Mouse (Mus musculus): ENCODE measurements around the gene Pole4. TPM values are rescaled to one million over a fixed set of nuclear protein-coding genes. Genes with fewer than 3 reads are reported as not detected.

Pole4 gene
- polyA plus RNA-seq, 1 experiment from 2014 or later: 41.3 TPM

DNA sequence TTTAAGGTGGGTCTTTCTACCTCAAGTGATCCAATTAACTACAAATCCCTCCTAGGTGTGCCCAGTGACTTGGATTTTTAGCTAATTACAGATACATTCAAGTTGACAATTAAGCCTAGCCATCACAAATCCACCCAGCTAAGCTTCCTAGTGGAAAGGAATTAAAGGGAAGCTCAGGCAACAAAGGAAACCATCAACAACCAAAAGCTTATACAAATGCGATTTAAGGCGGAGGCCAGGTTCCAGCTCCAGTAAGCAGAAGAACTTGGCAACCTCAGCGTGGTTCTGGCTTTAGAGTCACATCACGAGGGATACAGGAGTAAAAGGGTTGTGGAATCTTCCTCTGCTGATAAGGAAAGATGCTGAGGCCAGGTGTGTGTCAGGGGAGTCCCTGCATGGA, 92.0 kb downstream of the Pole4 start:
- Histone ChIP-seq H3K27ac (ENCODE audit: low read length) (no peak overlapping the region), H3K27me3 (ENCODE audit: control insufficient read depth, insufficient read depth, low read depth, low read length) (no peaks in the 10 kb centered on the region), H3K36me3 (ENCODE audit: control insufficient read depth, insufficient read depth) (no peaks in the 10 kb centered on the region), H3K4me1 (ENCODE audit: control insufficient read depth, low read depth, low read length) (no peaks in the 10 kb centered on the region), H3K9ac (ENCODE audit: low read depth, low read length) (no peak overlapping the region), H3K4me2 (ENCODE audit: low read depth, low read length) (no peak overlapping the region), H3K9me3 (replicated peaks; ENCODE audit: control insufficient read depth, low read length) (no peaks in the 10 kb centered on the region; the same call in 1 of the 2 replicates), H3K4me3 (ENCODE audit: low read depth, low read length) (no peak overlapping the region)
- no peak for ATAC-seq (ENCODE audit: low read depth)
- 61% methylated on average over 4 of the region's 4 CpGs for WGBS (ENCODE audit: insufficient replicate concordance)

DNA sequence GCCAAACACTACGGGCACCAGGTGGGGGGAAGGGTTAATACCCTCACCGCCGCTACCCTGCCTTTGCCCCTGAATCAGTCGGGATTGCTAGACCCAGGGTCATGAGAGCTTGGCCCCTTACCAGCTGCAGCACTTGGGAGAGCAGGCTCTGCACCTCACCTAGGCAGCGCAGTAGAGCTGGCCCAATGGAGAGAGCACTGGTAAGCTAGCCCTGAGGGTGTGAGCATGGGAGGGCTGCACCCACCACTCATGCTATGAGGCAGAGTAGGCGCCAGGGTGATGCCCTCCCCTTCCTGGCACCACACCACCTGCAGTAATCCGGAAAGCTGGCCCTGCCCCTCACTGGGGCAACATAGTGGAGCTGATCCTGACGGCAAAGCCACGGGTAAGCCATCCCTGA, 94.1 kb downstream of the Pole4 start:
- Histone ChIP-seq H3K9me3 (replicated peaks; ENCODE audit: control insufficient read depth, low read length) (no peaks in the 10 kb centered on the region; the same call in 1 of the 2 replicates), H3K4me3 (ENCODE audit: low read depth, low read length) (no peak overlapping the region), H3K4me1 (ENCODE audit: control insufficient read depth, low read depth, low read length) (no peaks in the 10 kb centered on the region), H3K27ac (ENCODE audit: low read length) (no peak overlapping the region), H3K36me3 (ENCODE audit: control insufficient read depth, insufficient read depth) (no peaks in the 10 kb centered on the region), H3K27me3 (ENCODE audit: control insufficient read depth, insufficient read depth, low read depth, low read length) (no peaks in the 10 kb centered on the region), H3K9ac (ENCODE audit: low read depth, low read length) (no peak overlapping the region), H3K4me2 (ENCODE audit: low read depth, low read length) (no peak overlapping the region)
- 72% methylated on average over 9 of the region's 9 CpGs for whole genome bisulfite sequencing (ENCODE audit: insufficient replicate concordance)
- ATAC-seq (ENCODE audit: low read depth): no peak

DNA sequence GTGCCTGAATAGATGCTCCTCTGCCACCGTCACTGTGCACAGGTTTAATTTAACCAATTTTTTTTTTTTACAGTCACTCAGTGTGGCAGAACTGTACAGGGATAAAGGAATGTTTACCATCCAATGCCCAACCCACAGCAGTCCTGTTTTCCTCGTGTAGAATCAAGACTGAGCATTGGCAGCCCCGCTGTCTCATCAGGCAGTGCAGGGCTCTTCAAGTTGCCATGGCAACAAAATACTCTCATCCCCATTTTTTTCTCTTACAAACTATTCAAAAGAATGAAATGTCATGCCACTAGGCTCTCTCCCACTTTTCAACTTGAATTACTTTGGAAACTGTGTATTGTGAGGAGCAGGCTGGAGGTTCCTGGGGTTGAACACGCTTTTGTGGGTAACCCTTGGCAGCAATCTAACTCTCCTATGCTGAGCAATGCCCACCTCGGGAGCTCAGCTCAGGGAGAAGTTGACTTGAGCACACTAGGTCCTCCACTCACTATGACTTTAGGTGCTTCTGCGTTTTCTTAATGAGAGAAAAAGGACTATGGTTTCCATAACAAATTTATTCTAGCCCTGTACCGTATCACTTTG, 95.7 kb downstream of the Pole4 start:
- H3K36me3 ChIP-seq (ENCODE audit: control insufficient read depth, insufficient read depth): no peaks in the 10 kb centered on the region
- H3K4me1 ChIP-seq (ENCODE audit: control insufficient read depth, low read depth, low read length): no peaks in the 10 kb centered on the region
- H3K27me3 ChIP-seq (ENCODE audit: control insufficient read depth, insufficient read depth, low read depth, low read length): no peaks in the 10 kb centered on the region
- no peaks in the 10 kb centered on the region; the same call in 1 of the 2 replicates for H3K9me3 ChIP-seq (replicated peaks; ENCODE audit: control insufficient read depth, low read length)
- H3K9ac ChIP-seq (ENCODE audit: low read depth, low read length): no peak overlapping the region
- H3K4me2 ChIP-seq (ENCODE audit: low read depth, low read length): no peak overlapping the region
- H3K27ac ChIP-seq (ENCODE audit: low read length): no peak overlapping the region
- WGBS (ENCODE audit: insufficient replicate concordance): 64% methylated on average over 7 of the region's 7 CpGs
- no peak for ATAC-seq (ENCODE audit: low read depth)
- H3K4me3 ChIP-seq (ENCODE audit: low read depth, low read length): no peak overlapping the region

DNA sequence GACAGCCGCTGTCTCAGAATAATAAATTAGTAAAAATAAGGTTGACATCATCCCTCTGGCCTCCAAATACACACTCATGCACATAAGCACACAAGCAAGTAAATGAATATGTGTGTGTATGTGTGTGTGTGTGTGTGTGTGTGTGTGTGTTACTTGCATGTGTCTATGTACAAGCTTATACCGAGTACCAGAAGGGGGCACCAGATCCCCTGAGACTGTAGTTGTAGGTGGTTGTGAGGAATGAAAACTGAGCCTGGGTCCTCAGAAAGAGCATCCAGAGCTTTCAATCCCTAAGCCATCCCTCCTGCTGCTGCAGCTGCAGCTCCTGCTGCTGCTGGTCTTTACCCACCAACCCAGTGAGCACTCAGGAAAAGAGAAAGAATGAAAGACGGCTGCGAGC, 96.4 kb downstream of the Pole4 start:
- H3K4me3 ChIP-seq (ENCODE audit: low read depth, low read length): no peak overlapping the region
- H3K27me3 ChIP-seq (ENCODE audit: control insufficient read depth, insufficient read depth, low read depth, low read length): no peaks in the 10 kb centered on the region
- no peak overlapping the region for H3K27ac ChIP-seq (ENCODE audit: low read length)
- H3K4me2 ChIP-seq (ENCODE audit: low read depth, low read length): no peak overlapping the region
- H3K4me1 ChIP-seq (ENCODE audit: control insufficient read depth, low read depth, low read length): no peaks in the 10 kb centered on the region
- H3K9me3 ChIP-seq (replicated peaks; ENCODE audit: control insufficient read depth, low read length): no peaks in the 10 kb centered on the region; the same call in 1 of the 2 replicates
- H3K9ac ChIP-seq (ENCODE audit: low read depth, low read length): no peak overlapping the region
- no peaks in the 10 kb centered on the region for H3K36me3 ChIP-seq (ENCODE audit: control insufficient read depth, insufficient read depth)
- WGBS (ENCODE audit: insufficient replicate concordance): 84% methylated on average over 4 of the region's 4 CpGs
- ATAC-seq (ENCODE audit: low read depth): no peak

DNA sequence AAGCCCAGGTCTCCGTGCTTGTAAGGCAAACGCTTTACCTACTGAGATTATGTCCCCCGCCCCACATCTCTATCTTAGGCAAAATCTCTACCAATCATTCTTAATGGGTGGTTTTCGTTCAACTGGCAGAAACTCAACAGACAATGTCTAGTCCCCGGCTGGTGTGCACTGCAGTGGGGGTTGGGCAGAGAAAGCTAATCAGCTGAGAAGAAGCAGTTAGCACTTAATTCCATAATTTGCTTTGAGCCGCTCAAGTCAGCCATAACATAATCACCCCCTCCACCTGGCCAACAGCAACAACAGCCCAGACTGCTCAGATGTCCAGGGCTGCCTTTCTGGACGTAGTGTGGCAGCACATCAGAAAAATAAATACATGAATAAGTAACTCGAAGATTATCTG, 100.4 kb downstream of the Pole4 start:
- no peak overlapping the region for H3K4me3 ChIP-seq (ENCODE audit: low read depth, low read length)
- no peak overlapping the region for H3K9ac ChIP-seq (ENCODE audit: low read depth, low read length)
- H3K27me3 ChIP-seq (ENCODE audit: control insufficient read depth, insufficient read depth, low read depth, low read length): no peaks in the 10 kb centered on the region
- no peaks in the 10 kb centered on the region for H3K4me1 ChIP-seq (ENCODE audit: control insufficient read depth, low read depth, low read length)
- no peak overlapping the region for H3K27ac ChIP-seq (ENCODE audit: low read length)
- H3K36me3 ChIP-seq (ENCODE audit: control insufficient read depth, insufficient read depth): no peaks in the 10 kb centered on the region
- WGBS (ENCODE audit: insufficient replicate concordance): 59% methylated on average over 8 of the region's 8 CpGs
- no peak for ATAC-seq (ENCODE audit: low read depth)
- H3K4me2 ChIP-seq (ENCODE audit: low read depth, low read length): no peak overlapping the region
- no peaks in the 10 kb centered on the region; the same call in 1 of the 2 replicates for H3K9me3 ChIP-seq (replicated peaks; ENCODE audit: control insufficient read depth, low read length)

DNA sequence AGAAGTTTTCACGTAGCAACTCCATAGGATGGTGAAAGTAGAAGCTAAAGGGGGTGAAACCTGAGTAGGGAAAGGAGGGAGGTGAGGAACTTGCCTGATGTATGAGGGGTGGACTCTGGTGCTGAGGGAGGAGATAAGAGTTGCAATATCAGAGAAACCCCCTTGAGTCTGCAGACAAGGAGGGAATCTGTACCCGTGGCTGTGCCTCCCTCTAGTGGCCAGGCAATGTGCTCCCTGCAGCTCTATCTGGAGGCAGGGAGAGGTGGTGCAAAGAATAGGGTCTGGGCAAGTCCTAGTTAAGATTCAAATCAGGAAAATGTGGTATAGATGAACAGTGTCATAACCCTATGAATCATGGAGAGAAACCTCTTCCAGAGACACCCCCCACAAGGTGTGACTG, 101.5 kb downstream of the Pole4 start:
- no peaks in the 10 kb centered on the region for H3K4me1 ChIP-seq (ENCODE audit: control insufficient read depth, low read depth, low read length)
- H3K27me3 ChIP-seq (ENCODE audit: control insufficient read depth, insufficient read depth, low read depth, low read length): no peaks in the 10 kb centered on the region
- no peak overlapping the region for H3K4me2 ChIP-seq (ENCODE audit: low read depth, low read length)
- H3K27ac ChIP-seq (ENCODE audit: low read length): no peak overlapping the region
- no peaks in the 10 kb centered on the region; the same call in 1 of the 2 replicates for H3K9me3 ChIP-seq (replicated peaks; ENCODE audit: control insufficient read depth, low read length)
- no peak overlapping the region for H3K9ac ChIP-seq (ENCODE audit: low read depth, low read length)
- H3K36me3 ChIP-seq (ENCODE audit: control insufficient read depth, insufficient read depth): no peaks in the 10 kb centered on the region
- WGBS (ENCODE audit: insufficient replicate concordance): 30% methylated on average over 2 of the region's 2 CpGs
- ATAC-seq (ENCODE audit: low read depth): no peak
- H3K4me3 ChIP-seq (ENCODE audit: low read depth, low read length): no peak overlapping the region

DNA sequence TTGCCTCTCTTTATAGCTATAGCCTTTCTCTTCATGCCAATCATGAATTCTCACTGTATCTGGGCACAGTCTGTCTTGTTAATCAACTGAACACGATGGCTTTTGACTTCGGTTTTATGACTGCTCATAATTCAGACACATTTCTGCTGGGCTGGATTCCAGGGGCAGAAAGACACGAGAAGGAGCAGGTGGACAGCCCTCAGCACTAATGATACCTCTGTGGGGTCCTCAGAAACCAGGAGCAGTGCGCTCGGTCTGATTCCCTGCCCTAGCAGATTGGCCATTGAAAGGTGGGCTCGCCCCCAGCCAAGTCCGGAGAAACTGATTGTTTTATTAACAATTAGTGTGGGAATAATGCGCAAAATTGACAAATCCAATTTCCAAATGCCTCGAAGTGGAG, 101.9 kb downstream of the Pole4 start:
- H3K27me3 ChIP-seq (ENCODE audit: control insufficient read depth, insufficient read depth, low read depth, low read length): no peaks in the 10 kb centered on the region
- H3K27ac ChIP-seq (ENCODE audit: low read length): no peak overlapping the region
- no peaks in the 10 kb centered on the region for H3K9me3 ChIP-seq (replicated peaks; ENCODE audit: control insufficient read depth, low read length)
- H3K9ac ChIP-seq (ENCODE audit: low read depth, low read length): no peak overlapping the region
- no peak overlapping the region for H3K4me2 ChIP-seq (ENCODE audit: low read depth, low read length)
- no peak for ATAC-seq (ENCODE audit: low read depth)
- no peaks in the 10 kb centered on the region for H3K4me1 ChIP-seq (ENCODE audit: control insufficient read depth, low read depth, low read length)
- 59% methylated on average over 9 of the region's 9 CpGs for WGBS (ENCODE audit: insufficient replicate concordance)
- H3K4me3 ChIP-seq (ENCODE audit: low read depth, low read length): no peak overlapping the region
- H3K36me3 ChIP-seq (ENCODE audit: control insufficient read depth, insufficient read depth): no peaks in the 10 kb centered on the region

DNA sequence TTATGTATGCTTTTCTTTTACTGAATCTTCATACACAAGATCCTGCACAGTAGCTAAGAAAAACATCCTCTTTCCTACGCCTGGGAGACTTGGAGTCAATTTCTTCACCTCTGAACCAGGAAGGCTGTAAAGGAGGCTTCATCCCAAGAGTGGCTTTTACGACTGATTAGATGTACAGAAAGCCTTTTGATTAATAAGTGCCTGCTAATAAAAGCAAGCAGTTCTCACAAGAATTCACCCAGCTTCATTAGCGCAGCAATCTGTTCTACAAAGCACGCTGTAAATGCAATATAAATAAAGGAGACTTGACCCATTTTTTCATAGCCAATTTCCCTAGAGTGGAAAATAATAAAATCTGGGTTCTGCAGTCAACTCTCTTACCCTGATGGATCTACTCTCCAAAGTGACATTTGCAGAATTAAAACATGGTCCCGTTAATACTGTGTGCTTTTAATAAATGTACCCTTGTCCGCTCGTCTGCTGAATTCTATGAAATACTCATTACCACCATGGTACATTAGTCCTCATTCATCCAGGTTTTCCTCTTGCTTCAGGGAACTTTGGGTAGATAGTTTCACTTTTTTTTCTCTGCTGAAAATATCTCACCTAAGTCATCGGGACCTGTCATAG, 109.6 kb downstream of the Pole4 start:
- H3K27me3 ChIP-seq (ENCODE audit: control insufficient read depth, insufficient read depth, low read depth, low read length): no peaks in the 10 kb centered on the region
- H3K36me3 ChIP-seq (ENCODE audit: control insufficient read depth, insufficient read depth): no peaks in the 10 kb centered on the region
- no peak overlapping the region for H3K9ac ChIP-seq (ENCODE audit: low read depth, low read length)
- no peak overlapping the region for H3K27ac ChIP-seq (ENCODE audit: low read length)
- H3K9me3 ChIP-seq (replicated peaks; ENCODE audit: control insufficient read depth, low read length): no peaks in the 10 kb centered on the region
- no peak overlapping the region for H3K4me2 ChIP-seq (ENCODE audit: low read depth, low read length)
- 60% methylated on average over 8 of the region's 8 CpGs for WGBS (ENCODE audit: insufficient replicate concordance)
- no peak for ATAC-seq (ENCODE audit: low read depth)
- no peaks in the 10 kb centered on the region for H3K4me1 ChIP-seq (ENCODE audit: control insufficient read depth, low read depth, low read length)
- no peak overlapping the region for H3K4me3 ChIP-seq (ENCODE audit: low read depth, low read length)

DNA sequence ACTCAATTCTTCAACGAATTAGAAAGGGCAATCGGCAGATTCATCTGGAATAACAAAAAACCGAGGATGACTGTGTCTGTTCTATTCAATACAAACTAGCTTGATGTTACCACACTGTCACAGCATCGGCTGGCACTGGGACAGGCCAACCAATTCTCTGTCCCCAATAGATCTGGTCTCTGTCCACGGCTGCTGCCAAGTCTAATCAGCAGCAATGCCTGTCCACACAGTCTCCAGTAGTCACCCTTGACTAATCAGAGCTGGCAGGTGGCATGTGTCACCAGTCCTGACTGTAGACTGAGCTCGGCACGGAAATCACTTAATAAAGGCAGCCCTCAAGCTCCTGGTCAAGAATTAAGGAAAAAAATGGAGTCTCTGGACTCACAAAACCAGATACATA, 115.8 kb downstream of the Pole4 start:
- Histone ChIP-seq H3K4me3 (ENCODE audit: low read depth, low read length) (no peak overlapping the region), H3K9ac (ENCODE audit: low read depth, low read length) (no peak overlapping the region), H3K9me3 (replicated peaks; ENCODE audit: control insufficient read depth, low read length) (no peaks in the 10 kb centered on the region), H3K4me1 (ENCODE audit: control insufficient read depth, low read depth, low read length) (no peaks in the 10 kb centered on the region), H3K27ac (ENCODE audit: low read length) (no peak overlapping the region), H3K27me3 (ENCODE audit: control insufficient read depth, insufficient read depth, low read depth, low read length) (no peaks in the 10 kb centered on the region), H3K36me3 (ENCODE audit: control insufficient read depth, insufficient read depth) (no peaks in the 10 kb centered on the region), H3K4me2 (ENCODE audit: low read depth, low read length) (no peak overlapping the region)
- WGBS (ENCODE audit: insufficient replicate concordance): 55% methylated on average over 7 of the region's 7 CpGs
- ATAC-seq (ENCODE audit: low read depth): no peak

All from liver, embryonic 16.5 days (tissue).